Mouse (Mus musculus) testis, postnatal 14 days (tissue): ENCODE measurements around the gene Lmx1b.

Experiments
- DNase-seq: peaks from one replicate; pipeline ENCODE4 v3.0.0; 2021; ENCODE audit warnings: low spot score

Lmx1b gene

GRCm38 (mm10) chr2:33542696-33543428, 97.4 kb downstream of the Lmx1b start:
- no peak for DNase-seq

GRCm38 (mm10) chr2:33525274-33526055, 114.8 kb downstream of the Lmx1b start:
- DNase-seq: no peak

- DNase-seq: no peak
Measured at GRCm38 (mm10) chr2:33515856-33516255, 124.5 kb downstream of the Lmx1b start.

GRCm38 (mm10) chr2:33515431-33515830, 124.9 kb downstream of the Lmx1b start:
- no peak for DNase-seq
